Mouse (Mus musculus) left cerebral cortex, adult 9 months (tissue): ENCODE data around the gene Rab13.
A peak's percentile ranks its signal among the peaks of the same experiment; 100 is the strongest.
"Not testable (repeated sequence)": the region's sequence is repeated elsewhere in the genome, so short reads cannot be mapped to it uniquely, and the experiment has no call there.

Source experiments
- DNase-seq, 2 experiments: peaks; one replicate each; pipeline ENCODE4 v3.0.0; 2022; ENCODE audit warnings: low spot score in 2 of 2

Rab13 gene

DNA sequence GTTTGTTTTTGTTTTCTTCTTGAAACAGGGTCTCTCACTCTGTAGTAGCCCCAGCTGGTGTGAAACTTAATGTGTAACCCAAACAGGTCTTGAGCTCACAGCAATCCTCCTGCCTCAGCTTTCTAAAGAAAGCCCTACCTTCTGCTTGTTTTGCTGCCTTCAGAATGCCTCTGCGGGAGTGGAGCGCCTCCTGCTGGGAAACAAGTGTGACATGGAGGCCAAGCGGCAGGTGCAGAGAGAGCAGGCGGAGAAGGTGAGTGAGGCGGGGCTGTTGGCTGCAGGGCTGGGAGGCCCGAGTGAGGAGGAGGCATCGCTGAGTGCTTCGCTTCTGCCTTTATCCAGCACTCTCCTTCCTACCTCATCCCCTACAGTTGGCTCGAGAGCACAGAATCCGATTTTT lies 10.8 kb downstream of the Rab13 start:
- DNase-seq, result no peak

- no peak for DNase-seq
Measured at GRCm38 (mm10) chr3:90231075-90231474, 17.6 kb downstream of the Rab13 start.

- peak; percentile 82 to 96 for DNase-seq
Measured at GRCm38 (mm10) chr3:90231507-90232333, 18.2 kb downstream of the Rab13 start, which contains the start of gene Jtb. Gene Jtb, plus strand, starts transcription at chr3:90231597.

- no peak for DNase-seq
Measured at GRCm38 (mm10) chr3:90241251-90241650, 27.8 kb downstream of the Rab13 start.

DNA sequence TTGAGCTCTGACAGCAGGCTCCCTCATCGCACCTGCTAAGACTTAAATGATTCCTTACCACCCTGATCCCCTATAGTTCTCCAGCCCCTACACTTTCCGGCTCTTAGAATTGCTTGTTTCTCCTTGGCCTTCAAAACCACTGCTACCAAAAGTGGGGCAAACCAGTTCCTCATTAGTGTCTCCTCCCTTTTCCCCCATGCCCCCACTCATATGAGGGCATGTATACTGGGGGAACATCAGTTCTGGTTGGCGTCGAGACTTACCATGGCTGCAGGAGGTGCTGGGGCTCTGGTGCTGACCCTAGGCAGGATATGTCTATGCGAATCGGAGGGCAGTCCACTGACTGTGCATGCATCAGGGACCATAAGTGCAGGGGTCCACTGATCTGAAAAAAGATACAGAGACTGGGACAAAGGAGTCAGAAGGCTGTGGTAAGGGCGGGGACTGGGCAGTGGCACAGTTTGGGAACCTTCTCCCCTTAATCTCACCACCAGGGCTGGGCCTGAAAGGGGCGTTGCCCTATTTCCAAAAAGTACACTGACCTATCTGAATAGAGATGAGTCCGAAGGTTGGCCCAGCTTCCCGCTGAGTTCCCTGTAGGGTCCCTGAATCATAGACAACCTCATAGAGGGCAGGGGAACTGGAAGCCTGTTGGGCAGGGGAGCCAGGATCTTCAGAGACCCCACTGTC lies 28.3 kb downstream of the Rab13 start:
- no peak for DNase-seq

- DNase-seq, result peak in 1 of 2 experiments; percentile 42
Measured at GRCm38 (mm10) chr3:90242984-90243775, 29.7 kb downstream of the Rab13 start, which contains the start of gene Creb3l4. Gene Creb3l4, minus strand, starts transcription at chr3:90243512.

DNA sequence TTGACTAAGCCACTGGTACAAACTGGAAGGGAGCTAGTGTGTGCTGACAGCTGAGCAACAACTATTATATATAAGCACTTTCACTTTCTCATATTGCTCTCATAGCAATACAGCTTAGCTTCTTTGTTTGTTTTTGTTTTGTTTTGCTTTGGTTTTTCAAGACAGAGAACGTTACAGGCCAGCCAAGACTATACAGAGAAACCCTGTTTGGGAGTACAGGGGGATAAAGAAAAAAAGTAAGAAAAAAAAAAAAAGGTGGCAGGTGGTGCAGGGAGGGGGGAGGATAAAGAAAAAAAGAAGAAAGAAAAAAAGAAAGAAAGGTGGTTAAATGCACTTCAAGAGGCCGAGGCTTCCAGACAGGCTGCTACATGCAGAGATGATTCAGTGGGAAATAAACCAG lies 31.9 kb downstream of the Rab13 start:
- DNase-seq, result no peak

- DNase-seq, result peak in 1 of 2 experiments; percentile 33
Measured at GRCm38 (mm10) chr3:90247630-90247959, 34.1 kb downstream of the Rab13 start.

DNA sequence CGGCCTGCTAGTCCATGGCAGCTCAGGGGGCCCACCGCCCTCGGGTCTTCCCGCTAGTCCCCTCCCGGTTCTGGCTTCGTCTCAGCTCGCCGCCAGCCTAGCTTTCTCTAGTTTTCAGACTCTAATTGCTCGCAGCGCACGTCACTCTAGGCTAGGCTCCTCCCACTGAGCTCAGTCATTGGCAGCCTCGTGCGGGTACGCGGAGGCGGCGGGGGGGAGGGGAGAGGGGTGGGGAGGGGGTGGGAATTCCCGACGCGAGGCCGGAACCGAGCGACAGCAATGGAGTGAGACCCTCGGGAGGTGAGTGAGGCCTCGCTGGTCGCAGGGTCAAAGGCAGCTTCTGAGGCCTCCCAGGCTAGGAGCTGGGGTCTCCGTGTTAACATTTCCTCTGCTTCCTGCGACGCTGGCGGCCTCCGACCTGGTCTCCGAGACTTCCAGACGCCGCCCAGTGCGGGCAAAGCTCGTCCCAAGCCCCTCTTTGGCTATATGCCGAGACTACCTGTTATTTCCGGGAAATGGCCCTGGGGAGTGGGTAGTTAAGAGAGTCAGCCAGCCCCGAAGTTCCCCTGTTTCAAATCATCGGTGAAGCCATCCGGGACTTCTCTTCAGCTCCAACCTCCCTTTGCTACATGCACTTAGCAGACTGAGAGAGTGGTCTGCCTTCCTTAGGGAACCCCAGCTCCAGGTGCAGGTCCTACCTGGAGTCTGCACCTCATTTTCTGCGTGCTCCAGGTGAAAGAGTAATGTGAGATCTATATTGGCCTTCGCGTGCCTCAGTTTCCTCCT lies 34.7 kb downstream of the Rab13 start, which contains the start of gene Slc39a1:
Slc39a1 (plus strand) TSS at position 213 of the 786 bp plus-strand sequence.
- DNase-seq, result peak; percentile 85 to 94

- DNase-seq, result no peak
Measured at GRCm38 (mm10) chr3:90248746-90249100, 35.2 kb downstream of the Rab13 start.

DNA sequence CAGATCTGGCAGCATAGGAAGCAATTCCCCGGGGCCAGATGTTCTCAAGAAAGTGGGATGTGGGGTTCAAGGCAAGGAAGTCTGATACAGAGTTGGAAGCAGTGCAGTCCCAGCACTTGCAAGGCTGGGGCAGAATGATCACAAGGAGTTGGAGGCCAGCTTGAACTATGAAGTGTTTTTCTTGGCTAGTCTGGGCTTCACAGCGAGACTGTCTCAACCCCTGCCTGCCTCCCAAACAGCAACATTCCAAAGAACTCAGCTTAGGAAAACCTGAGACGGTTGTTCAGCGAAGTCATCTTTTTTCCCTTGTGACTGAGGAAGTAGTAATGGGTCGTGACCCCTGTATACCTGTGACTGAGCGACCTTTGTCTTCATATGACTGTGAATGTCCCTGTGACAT lies 37.3 kb downstream of the Rab13 start:
- DNase-seq, result no peak

- DNase-seq, result not testable (repeated sequence)
Measured at GRCm38 (mm10) chr3:90251731-90252226, 38.3 kb downstream of the Rab13 start.

DNA sequence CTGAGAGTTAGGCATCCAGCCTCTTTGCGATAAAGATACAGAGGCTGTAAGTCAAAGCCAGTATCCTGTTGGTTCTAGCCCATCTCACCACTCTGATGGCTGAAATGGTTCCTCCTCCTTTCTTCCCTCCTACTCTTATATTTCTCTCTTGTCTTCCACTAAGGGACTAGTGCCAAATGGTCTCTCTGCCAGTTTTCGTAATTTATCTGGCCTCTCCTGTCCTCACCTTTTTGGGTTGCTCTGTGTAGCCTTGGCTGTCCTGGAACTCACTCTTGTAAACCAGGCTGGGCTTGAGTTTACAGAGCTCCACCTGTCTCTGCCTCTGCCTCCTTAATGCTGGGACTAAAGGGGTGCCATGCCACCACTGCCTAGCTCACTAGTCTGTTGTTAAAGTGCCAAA lies 39.2 kb downstream of the Rab13 start:
- DNase-seq, result not testable (repeated sequence)

DNA sequence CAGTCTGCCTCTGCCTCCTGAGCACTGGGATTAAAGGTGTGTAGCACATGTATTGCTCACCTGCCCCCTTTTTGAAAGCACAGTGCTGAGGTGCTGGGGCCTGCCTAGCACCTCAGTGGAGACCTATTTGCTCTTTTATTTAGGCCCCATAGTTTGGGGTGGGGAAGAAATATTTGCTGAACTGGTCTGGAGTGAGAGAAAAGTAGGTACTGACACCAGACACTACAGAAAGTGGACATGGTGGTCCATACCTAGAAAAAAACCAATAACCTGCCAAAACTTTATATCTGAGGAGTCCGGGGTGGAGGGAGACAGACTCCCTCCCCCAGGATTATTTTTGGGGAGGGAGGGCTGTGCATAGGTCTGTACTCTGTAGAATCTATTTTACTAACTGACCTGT lies 39.7 kb downstream of the Rab13 start:
- not testable (repeated sequence) for DNase-seq

DNA sequence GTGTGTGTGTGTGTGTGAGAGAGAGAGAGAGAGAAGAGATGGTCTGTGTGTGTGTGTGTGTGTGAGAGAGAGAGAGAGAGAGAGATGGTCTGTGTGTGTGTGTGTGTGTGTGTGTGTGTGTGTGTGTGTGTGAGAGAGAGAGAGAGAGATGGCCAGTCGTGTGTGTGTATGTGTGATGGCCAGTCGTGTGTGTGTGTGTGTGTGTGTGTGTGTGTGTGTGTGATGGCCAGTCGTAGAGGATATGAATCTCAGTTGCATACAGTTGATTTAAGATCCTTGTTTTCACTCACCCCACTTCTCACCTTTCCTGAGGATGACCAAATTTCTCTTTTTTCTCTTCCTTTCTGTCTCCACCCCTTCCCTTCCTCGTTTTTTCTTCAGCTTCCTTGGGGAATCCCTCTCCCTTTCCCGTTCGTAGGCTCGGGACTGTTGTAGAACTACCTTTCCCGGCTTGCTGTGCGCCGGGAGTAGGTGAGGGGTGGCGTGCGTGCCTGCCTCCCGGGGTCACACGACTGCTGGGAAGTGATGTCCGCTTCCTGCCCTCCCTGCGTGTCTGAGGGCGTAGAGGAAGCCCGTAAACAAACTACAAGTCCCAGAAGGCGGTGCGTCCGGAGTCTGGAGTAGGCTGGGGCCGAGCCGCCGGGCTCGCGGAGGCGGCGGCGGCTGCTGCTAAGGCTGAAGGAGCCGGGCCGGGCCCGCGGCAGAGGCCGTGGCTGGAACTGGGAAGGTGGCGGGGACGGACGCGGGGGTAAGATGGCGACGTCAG lies 40.3 kb downstream of the Rab13 start, which contains the start of gene Crtc2:
Crtc2 (plus strand) TSS at position 511 of the 766 bp plus-strand sequence.
- DNase-seq, result peak; percentile 96 to 98

- DNase-seq, result no peak
Measured at GRCm38 (mm10) chr3:90254419-90255193, 41.1 kb downstream of the Rab13 start.

DNA sequence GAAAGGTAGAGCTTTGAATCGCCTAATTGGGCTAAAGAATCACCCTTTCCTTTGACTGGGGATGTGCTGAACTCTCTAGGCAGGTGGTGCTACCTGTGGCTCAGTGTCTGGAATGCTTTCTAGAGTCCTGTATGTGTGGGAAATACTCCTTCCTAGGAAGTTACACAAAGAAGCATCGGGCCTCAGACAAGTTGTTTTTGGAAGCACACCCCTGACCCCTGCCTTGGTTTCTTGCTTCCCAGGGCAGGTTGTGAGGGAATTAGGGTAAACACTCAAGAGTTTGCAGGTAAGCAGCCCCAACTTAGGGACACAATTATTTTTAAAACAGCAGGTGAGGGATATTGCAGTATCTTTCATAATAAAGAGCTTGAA lies 41.7 kb downstream of the Rab13 start:
- no peak for DNase-seq

GRCm38 (mm10) chr3:90255784-90256353 lies 42.4 kb downstream of the Rab13 start:
- no peak for DNase-seq
